Mouse (Mus musculus) lung, postnatal 36 days (tissue): Measurements from ENCODE around the gene Tmem11.
A peak's percentile ranks its signal among the peaks of the same experiment; 100 is the strongest.
"Not testable (repeated sequence)": the region's sequence is repeated elsewhere in the genome, so short reads cannot be mapped to it uniquely, and the experiment has no call there.

ENCODE experiments used
- DNase-seq: peaks from one replicate; pipeline ENCODE4 v3.0.0; 2022; ENCODE audit warnings: mixed read lengths

Gene Tmem11

GRCm38 (mm10) chr11:60878675-60879294 lies at the start of gene Tmem11:
Tmem11 (minus strand) TSS chr11:60879272.
- peak; percentile 98 for DNase-seq

GRCm38 (mm10) chr11:60927264-60927663 lies 48.2 kb upstream of the Tmem11 start:
- peak; percentile 97 for DNase-seq

GRCm38 (mm10) chr11:60924981-60925380 lies 45.9 kb upstream of the Tmem11 start:
- no peak for DNase-seq

- DNase-seq: no peak
Observed at GRCm38 (mm10) chr11:60924498-60924897, 45.4 kb upstream of the Tmem11 start.

GRCm38 (mm10) chr11:60922964-60923363 lies 43.9 kb upstream of the Tmem11 start:
- no peak for DNase-seq

GRCm38 (mm10) chr11:60922195-60922594 lies 43.1 kb upstream of the Tmem11 start:
- DNase-seq: no peak

- no peak for DNase-seq
Observed at GRCm38 (mm10) chr11:60920021-60920420, 40.9 kb upstream of the Tmem11 start.

- no peak for DNase-seq
Observed at GRCm38 (mm10) chr11:60915201-60915600, 36.1 kb upstream of the Tmem11 start.

GRCm38 (mm10) chr11:60914491-60914890 lies 35.4 kb upstream of the Tmem11 start, which contains the start of gene Natd1:
Natd1 (minus strand) TSS chr11:60914750.
- no peak for DNase-seq

GRCm38 (mm10) chr11:60913301-60914196 lies 34.5 kb upstream of the Tmem11 start:
- DNase-seq: peak; percentile 96

- DNase-seq: no peak
Observed at GRCm38 (mm10) chr11:60912525-60912973, 33.5 kb upstream of the Tmem11 start.

- DNase-seq: no peak
Observed at GRCm38 (mm10) chr11:60909626-60910025, 30.6 kb upstream of the Tmem11 start.

- DNase-seq: peak; percentile 41
Observed at GRCm38 (mm10) chr11:60908073-60908472, 29.0 kb upstream of the Tmem11 start.

GRCm38 (mm10) chr11:60906449-60906848 lies 27.4 kb upstream of the Tmem11 start:
- DNase-seq: no peak

GRCm38 (mm10) chr11:60905407-60906120 lies 26.5 kb upstream of the Tmem11 start:
- DNase-seq: no peak

GRCm38 (mm10) chr11:60903661-60904061 lies 24.6 kb upstream of the Tmem11 start:
- no peak for DNase-seq

- DNase-seq: no peak
Observed at GRCm38 (mm10) chr11:60902486-60902885, 23.4 kb upstream of the Tmem11 start.

GRCm38 (mm10) chr11:60902001-60902400 lies 22.9 kb upstream of the Tmem11 start:
- DNase-seq: peak; percentile 31

- DNase-seq: no peak
Observed at GRCm38 (mm10) chr11:60895915-60896314, 16.8 kb upstream of the Tmem11 start.

GRCm38 (mm10) chr11:60890744-60891143 lies 11.7 kb upstream of the Tmem11 start:
- peak; percentile 45 for DNase-seq

GRCm38 (mm10) chr11:60890286-60890685 lies 11.2 kb upstream of the Tmem11 start:
- no peak for DNase-seq

- DNase-seq: no peak
Observed at GRCm38 (mm10) chr11:60889861-60890260, 10.8 kb upstream of the Tmem11 start.

- not testable (repeated sequence) for DNase-seq
Observed at GRCm38 (mm10) chr11:60886986-60887385, 7.9 kb upstream of the Tmem11 start.
